Mouse (Mus musculus) G1E (cell line): ENCODE results near the gene Zfp853. TPM values are rescaled to one million over a fixed set of nuclear protein-coding genes. Genes with fewer than 3 reads are reported as not detected.

Experiments used
- ATAC-seq: 2 replicates; pipeline ENCODE4 v1.8.0; 2016; ENCODE audit warnings: mild to moderate bottlenecking; ENCODE audit not compliant: insufficient number of reproducible peaks, poor library complexity, low FRiP score, severe bottlenecking; ENCODE audit errors: extremely low read depth
- DNase-seq: peaks from one replicate; pipeline ENCODE4 v3.0.0; 2012; ENCODE audit warnings: low spot score
- H3K27me3 ChIP-seq: 2 replicates; pipeline ENCODE4 v1.6.1; 2012; ENCODE audit warnings: mild to moderate bottlenecking, low read length, inconsistent platforms; ENCODE audit not compliant: insufficient read depth
- H3K36me3 ChIP-seq: replicated peaks from 2 replicates; pipeline ENCODE3; 2012; ENCODE audit warnings: mild to moderate bottlenecking, inconsistent platforms
- H3K4me1 ChIP-seq: 2 replicates; pipeline ENCODE4 v1.6.1; 2012; ENCODE audit warnings: low read depth, low read length, inconsistent platforms, mixed read lengths; ENCODE audit not compliant: insufficient read depth
- H3K4me3 ChIP-seq: 2 replicates; pipeline ENCODE4 v1.5.1; 2012; ENCODE audit warnings: low read depth, mild to moderate bottlenecking, inconsistent platforms, low read length, moderate library complexity, mixed read lengths
- H3K9me3 ChIP-seq: replicated peaks from 2 replicates; pipeline ENCODE4 v1.6.1; 2012; ENCODE audit warnings: inconsistent platforms
- CTCF ChIP-seq: IDR thresholded peaks from 2 replicates; pipeline ENCODE4 v1.5.1; 2012; ENCODE audit warnings: low read depth, low read length, inconsistent platforms, mixed read lengths
- GATA1 ChIP-seq: IDR thresholded peaks from 2 replicates; pipeline ENCODE4 v1.6.1; 2012; ENCODE audit warnings: borderline replicate concordance, low read length, inconsistent platforms, mixed read lengths
- GATA2 ChIP-seq: IDR thresholded peaks from 2 replicates; pipeline ENCODE4 v1.6.1; 2012; ENCODE audit warnings: low read depth, low read length, inconsistent platforms, borderline replicate concordance
- POLR2AphosphoS5 ChIP-seq: IDR thresholded peaks from 2 replicates; pipeline ENCODE4 v1.6.1; 2012; ENCODE audit warnings: low read depth, low read length, inconsistent platforms; ENCODE audit not compliant: insufficient replicate concordance
- TAL1 ChIP-seq: conservative IDR thresholded peaks from 2 replicates; pipeline ENCODE4 v1.6.1; 2012; ENCODE audit warnings: low read depth, low read length, inconsistent platforms, mixed read lengths
- polyA plus RNA-seq: library from polyadenylated mRNA; stranded (reverse); fragments of >175 nt; gene quantifications from 2 replicates; pipeline ENCODE4 v1.2.3, GENCODE M21; 2012
- total RNA-seq, 2 experiments: library from RNA; stranded (forward) in 1 of 2; stranded (reverse) in 1 of 2; fragments of 200-1000 nt in 1 of 2; fragments of >200 nt in 1 of 2; fragmentation: Nextera tagmentation in 1 of 2; gene quantifications; 2 replicates each; pipeline ENCODE4 v1.2.3; 2014 to 2017

Gene Zfp853
- total and polyA plus RNA-seq, 3 experiments, result 0.03 to 0.11 TPM; not detected in 1

GRCm38 (mm10) chr5:143298391-143298790 lies 5.0 kb upstream of the Zfp853 start:
- peaks cover 7% of the 10 kb centered on the region for H3K4me1 ChIP-seq
- no peaks in the 10 kb centered on the region for H3K27me3 ChIP-seq
- H3K9me3 ChIP-seq, result peaks cover 3% of the 10 kb centered on the region
- peak; percentile 21; the same call in 1 of the 2 replicates for TF ChIP-seq CTCF
- TF ChIP-seq POLR2AphosphoS5, result no peak
- ATAC-seq, result no peak
- H3K36me3 ChIP-seq, result peaks cover 84% of the 10 kb centered on the region
- no peak overlapping the region for H3K4me3 ChIP-seq
- no peak for DNase-seq

- TF ChIP-seq POLR2AphosphoS5, result no peak
- TF ChIP-seq GATA1, result no peak
- TF ChIP-seq CTCF, result no peak
- TF ChIP-seq TAL1, result no peak
- no peak for TF ChIP-seq GATA2
- no peak for ATAC-seq
These were observed 4.6 kb upstream of the Zfp853 start for GRCm38 (mm10) chr5:143297986-143298385.

GRCm38 (mm10) chr5:143295330-143295729 lies 1.9 kb upstream of the Zfp853 start:
- TF ChIP-seq TAL1 (no peak), GATA2 (no peak), POLR2AphosphoS5 (no peak)
- no peak for ATAC-seq
- Histone ChIP-seq H3K27me3 (peaks cover 3% of the 10 kb centered on the region; the same call in 1 of the 2 replicates), H3K4me3 (no peak overlapping the region), H3K4me1 (no peaks in the 10 kb centered on the region; the same call in none of the 2 replicates), H3K36me3 (peaks cover 57% of the 10 kb centered on the region), H3K9me3 (peaks cover 11% of the 10 kb centered on the region)
- no peak for DNase-seq

More at GRCm38 (mm10) chr5:143297986-143298385, 4.6 kb upstream of the Zfp853 start:
- H3K4me1 ChIP-seq, result peaks cover 3% of the 10 kb centered on the region
- no peaks in the 10 kb centered on the region; the same call in 1 of the 2 replicates for H3K27me3 ChIP-seq
- H3K4me3 ChIP-seq, result no peak overlapping the region
- H3K36me3 ChIP-seq, result peaks cover 81% of the 10 kb centered on the region
- no peak for DNase-seq
- H3K9me3 ChIP-seq, result peaks cover 6% of the 10 kb centered on the region

GRCm38 (mm10) chr5:143294862-143295261 lies 1.4 kb upstream of the Zfp853 start:
- TF ChIP-seq CTCF (0 out of 2 replicates have a peak, but pooled peaks have one; percentile 5), GATA1 (no peak)
- H3K4me1 ChIP-seq, result no peaks in the 10 kb centered on the region; the same call in none of the 2 replicates
- DNase-seq (no peak), ATAC-seq (no peak)
- H3K4me3 ChIP-seq, result no peak overlapping the region
- peaks cover 3% of the 10 kb centered on the region; the same call in 1 of the 2 replicates for H3K27me3 ChIP-seq
- H3K36me3 ChIP-seq, result peaks cover 52% of the 10 kb centered on the region
- peaks cover 11% of the 10 kb centered on the region for H3K9me3 ChIP-seq

- Histone ChIP-seq H3K27me3 (peaks cover 20% of the 10 kb centered on the region; the same call in 1 of the 2 replicates), H3K4me3 (no peak overlapping the region)
These were observed 544 bp downstream of the Zfp853 start for GRCm38 (mm10) chr5:143292879-143293278.

GRCm38 (mm10) chr5:143289299-143289698 lies 4.1 kb downstream of the Zfp853 start:
- no peak for DNase-seq
- TF ChIP-seq GATA2, result no peak
- no peak for TF ChIP-seq CTCF
- TF ChIP-seq TAL1, result no peak
- TF ChIP-seq GATA1, result no peak
- TF ChIP-seq POLR2AphosphoS5, result no peak
- peaks cover 10% of the 10 kb centered on the region for H3K36me3 ChIP-seq
- no peak overlapping the region for H3K4me3 ChIP-seq
- peaks cover 16% of the 10 kb centered on the region for H3K9me3 ChIP-seq
- ATAC-seq, result no peak
- H3K4me1 ChIP-seq, result no peaks in the 10 kb centered on the region; the same call in 1 of the 2 replicates
- H3K27me3 ChIP-seq, result peaks cover 30% of the 10 kb centered on the region; the same call in 1 of the 2 replicates

More at GRCm38 (mm10) chr5:143292879-143293278, 544 bp downstream of the Zfp853 start:
- H3K9me3 ChIP-seq, result peaks cover 13% of the 10 kb centered on the region
- ATAC-seq (no peak), DNase-seq (no peak)
- peaks cover 34% of the 10 kb centered on the region for H3K36me3 ChIP-seq
- TF ChIP-seq GATA2 (no peak), GATA1 (no peak), CTCF (no peak), TAL1 (no peak)
- H3K4me1 ChIP-seq, result no peaks in the 10 kb centered on the region; the same call in 1 of the 2 replicates

- peaks cover 7% of the 10 kb centered on the region for H3K36me3 ChIP-seq
- DNase-seq (no peak), ATAC-seq (no peak)
- H3K4me1 ChIP-seq, result no peaks in the 10 kb centered on the region; the same call in 1 of the 2 replicates
- peaks cover 13% of the 10 kb centered on the region for H3K9me3 ChIP-seq
- peaks cover 35% of the 10 kb centered on the region for H3K27me3 ChIP-seq
- H3K4me3 ChIP-seq, result no peak overlapping the region
- TF ChIP-seq GATA1, result no peak
- no peak for TF ChIP-seq CTCF
- TF ChIP-seq GATA2, result no peak
- TF ChIP-seq POLR2AphosphoS5, result no peak
- no peak for TF ChIP-seq TAL1
These were observed 5.0 kb downstream of the Zfp853 start for GRCm38 (mm10) chr5:143288378-143288911.
